Mouse (Mus musculus) frontal cortex, postnatal 14 days (tissue): ENCODE measurements at regions not wholly inside any gene's neighbourhood (a gene's known extent, or its start where the extent isn't known, plus 50 kb on each side); places are given as distances from the start of the nearest gene placed in this dataset.

Experiments used
- DNase-seq, 2 experiments: peaks; one replicate each; pipeline ENCODE4 v3.0.0; 2022; ENCODE audit warnings: low spot score in 2 of 2

DNA sequence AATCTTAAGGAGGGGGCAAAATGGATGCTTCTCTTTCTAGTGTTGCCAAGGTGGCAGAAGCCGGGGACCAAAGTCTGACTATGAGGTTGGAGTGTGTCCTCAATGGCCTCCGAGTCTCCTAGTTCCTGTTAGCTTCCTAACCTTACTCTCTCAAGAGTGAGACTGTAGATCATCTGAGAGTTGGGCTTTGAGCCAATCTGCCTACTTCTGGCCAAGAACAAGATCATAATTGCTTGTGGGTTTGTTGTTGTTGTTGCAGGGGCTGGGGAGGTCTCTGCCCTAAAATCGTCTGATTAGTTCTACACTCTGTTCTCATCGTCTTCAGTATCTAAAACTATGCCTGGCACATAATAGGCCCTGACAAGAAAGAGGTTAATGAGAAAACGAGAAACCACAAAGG is 110.8 kb upstream of the Syt6 start:
- DNase-seq: no peak

DNA sequence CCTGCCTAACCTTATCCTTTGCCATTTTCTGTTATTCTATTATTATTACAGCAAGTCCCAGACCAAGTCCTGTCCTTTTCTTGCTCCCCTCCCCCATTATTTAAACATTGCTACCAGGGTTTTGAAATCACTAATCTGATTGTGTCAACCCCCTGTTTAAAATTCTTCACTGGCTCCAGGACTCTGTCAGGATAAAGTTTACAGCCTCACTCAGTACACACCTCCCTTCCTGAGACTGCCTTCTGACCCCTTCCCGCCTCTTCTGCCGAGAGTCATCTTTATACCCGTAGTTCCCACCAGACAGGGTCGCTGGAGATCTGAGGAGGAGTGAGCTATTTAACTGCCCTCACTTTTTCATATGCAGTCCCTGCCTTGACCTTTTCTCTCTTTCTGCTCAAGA is 110.3 kb upstream of the Syt6 start:
- no peak for DNase-seq

DNA sequence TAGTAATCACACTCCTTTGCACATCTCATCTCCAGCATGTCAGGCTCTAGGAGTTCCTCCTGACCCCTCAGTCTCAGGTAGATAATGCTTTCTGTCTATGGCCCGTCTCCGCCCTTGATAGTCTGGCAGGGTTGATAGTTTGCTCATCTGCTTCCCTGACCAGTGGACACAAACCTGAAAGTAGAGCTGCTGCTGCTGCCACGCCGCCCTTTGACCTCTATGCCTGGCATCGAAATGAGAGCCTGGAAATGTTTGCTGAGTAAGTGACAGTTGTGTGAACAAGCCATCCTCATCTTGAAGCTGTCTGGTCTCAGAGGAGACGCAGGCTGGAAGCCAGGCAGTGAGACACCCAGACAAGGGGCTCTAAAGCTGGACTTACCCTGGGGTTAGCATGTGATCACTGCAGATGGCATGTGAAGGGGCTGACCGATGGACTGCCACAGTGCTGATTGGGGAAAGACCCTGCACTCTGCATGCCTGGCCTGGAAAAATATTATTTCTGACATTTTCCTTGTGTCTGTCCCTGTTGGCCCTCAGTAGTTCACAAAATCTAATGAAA is 109.8 kb upstream of the Syt6 start:
- no peak for DNase-seq

DNA sequence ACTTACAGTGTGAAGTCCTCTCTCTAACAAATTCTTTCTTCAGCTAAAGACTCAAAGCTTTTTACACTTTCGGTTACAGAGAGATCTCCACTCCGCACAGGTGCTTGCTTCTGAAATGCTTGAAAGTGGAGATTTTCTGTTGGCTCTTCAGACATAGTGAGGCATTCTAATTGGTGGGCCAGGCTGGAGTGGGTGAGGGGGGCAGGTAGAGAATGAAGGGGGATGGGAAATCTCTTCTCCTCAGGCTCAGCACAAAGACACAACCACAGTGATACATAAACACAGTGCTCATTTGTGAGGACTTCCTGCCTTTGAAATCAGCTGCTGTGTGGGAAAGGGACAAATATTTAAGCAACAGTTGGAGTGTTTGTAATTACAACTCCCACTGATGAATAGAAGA is 109.1 kb upstream of the Syt6 start:
- DNase-seq: no peak

DNA sequence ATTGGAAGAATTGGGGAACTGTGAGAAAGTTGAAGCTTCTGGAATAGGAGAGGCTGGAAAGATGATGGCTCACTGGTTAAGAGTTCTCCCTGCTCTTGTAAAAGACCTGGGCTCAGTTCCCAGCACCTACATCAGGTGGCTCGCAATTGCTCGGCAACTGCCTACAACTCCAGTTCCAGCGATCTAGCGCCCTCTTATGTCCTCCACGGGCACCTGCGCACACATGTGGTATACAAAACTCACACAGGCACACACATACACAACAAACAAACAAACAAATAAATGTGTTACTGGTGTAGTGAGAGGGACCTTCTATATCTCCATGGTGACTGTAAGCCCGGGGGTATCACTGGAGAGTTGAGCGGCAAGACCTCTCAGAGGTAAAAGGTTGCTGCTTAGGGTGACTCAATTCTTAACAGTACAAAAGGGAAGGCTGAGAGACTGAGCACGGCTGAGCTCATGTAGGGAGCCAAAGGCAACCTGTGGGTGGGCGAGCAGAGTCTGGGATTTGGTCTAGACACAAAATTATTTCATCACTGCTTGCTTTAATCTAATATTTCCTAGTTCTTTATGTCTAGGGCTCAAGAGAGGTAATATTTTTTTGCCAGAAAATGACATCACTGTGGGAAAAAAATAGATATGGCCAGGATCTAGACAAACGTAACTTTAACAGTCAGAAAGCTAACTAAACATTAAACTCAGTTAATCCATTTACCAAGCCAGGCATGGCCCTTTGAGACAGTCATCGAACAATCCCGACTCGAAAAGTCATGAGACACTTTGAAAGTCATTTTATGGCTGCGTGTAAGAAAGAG is 104.2 kb upstream of the Syt6 start:
- DNase-seq: no peak

DNA sequence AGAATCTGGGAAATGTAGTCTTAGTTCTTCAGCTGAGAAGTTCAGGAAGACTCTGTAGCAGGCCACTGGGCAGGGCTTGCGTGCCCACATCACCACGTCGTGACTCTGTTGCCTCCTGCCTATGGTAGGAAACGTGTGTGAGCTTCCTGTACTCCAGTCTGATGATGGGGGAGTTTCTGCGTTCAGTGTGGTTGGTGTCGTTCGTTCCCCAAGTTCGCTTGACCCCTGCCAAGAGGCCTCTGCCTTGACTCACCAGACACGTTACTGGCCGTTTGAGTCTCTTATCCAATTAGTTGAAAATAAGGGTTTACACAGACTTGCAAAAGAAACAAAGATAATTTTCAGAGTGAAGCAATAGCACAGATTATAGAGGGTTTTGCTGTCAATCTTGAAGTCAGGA is 102.4 kb upstream of the Syt6 start:
- no peak for DNase-seq

DNA sequence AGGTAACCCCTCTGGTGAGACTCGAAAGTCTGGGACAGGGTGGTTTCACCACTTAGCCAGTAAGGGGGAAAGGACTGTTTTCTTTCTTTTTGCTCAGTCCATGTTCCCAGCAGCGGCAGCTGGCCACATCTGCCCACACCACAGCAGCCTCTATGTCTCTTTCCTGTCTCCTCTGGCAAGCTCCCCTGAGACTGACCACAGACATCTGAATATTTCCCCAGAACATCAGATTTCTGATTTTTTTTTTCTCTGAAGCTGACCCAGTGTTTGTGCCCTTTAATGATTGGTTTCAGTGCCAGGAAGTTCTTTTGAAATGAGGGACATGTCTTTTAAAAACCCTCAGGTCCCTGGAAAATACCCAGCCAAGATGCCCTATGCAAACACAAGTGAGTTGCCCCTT is 101.7 kb upstream of the Syt6 start:
- no peak for DNase-seq

DNA sequence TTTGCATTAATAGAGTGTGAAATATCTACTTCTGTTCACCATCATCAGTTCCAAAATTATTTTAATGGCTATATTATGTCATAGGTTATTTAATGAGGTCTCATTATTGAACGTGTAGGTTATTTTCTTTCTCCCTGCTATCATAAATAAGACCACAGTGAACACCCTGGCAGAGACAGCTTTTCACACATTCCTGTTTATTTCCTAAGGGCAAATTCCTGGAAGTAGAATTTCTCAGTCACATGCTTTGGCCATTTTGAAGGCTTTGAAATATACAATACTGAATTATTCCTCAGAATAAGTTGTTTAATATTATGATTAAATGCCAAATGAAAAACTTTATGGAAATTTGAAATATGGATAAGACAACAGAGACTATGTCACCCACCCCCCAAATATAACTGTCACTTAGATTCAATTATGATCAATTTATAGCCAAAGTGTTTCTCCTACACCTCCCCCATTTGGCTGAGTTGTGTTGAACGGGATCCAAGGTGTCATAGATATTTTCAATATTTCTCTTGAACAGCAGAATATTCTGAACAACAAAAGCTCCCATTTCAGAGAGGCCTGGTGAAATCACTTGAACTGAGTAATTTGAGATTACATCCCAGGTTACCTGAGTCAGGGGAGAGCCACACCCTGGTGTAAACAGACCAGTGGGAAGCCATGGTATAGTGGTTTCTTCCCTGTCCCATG is 95.0 kb upstream of the Syt6 start:
- DNase-seq: no peak

DNA sequence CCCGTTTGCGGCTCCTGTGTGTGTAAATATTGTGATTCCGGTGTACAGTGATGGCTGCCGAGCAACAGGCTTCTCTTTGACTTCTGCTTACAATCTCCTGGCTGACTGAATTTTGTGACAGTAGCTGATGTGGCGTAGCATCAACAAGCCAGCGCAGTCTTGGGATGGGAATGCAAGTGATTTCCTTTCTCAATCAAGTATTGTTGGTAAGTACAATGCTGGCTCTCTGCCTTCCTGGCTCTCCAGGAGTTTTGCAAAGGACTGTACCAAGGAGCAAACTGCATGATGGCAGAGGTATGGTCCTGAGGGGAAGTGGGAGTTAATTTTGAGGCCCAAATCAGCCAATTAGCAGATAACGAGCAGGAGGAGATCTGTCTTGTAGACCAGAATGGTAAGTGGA is 94.4 kb upstream of the Syt6 start:
- no peak for DNase-seq

DNA sequence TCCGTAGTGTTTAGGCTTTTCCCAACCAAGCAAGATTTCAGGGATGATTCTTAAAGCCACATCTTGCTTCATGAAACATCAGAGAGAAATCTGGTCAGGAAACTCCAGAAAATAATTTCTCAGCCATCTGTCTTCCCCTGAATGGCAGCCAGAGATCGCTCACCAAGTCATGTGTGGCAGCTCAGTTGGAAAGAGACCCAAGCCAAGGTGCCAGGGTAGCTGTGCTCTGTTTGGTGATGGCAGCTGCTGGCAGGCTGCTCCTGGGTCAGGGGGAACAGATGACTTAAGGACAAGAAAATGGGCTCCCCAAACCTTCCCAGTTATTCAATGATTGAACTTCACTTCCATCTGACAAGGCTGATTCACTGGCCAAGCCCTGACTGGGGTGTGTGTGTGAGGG is 91.7 kb upstream of the Syt6 start:
- no peak for DNase-seq

DNA sequence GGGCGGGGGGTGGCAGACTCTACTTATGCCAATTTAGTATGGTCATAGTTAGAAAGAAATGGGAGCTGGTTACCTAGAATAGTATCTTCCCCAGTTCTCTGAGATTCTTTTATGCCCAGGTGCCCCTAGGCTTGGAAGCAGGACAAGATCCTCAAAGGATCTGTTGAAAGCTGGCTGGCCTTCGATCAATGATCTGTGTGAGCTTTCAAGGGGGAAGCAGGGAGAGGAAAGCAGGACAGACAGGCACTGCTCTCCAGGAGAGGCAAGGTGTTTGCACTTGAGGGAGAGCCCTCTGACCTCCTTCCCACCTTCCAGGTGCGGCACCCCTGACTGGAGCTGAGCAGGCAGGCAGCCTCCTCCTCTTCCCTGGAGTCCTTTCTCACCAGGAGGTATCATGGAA is 91.3 kb upstream of the Syt6 start:
- DNase-seq: no peak

DNA sequence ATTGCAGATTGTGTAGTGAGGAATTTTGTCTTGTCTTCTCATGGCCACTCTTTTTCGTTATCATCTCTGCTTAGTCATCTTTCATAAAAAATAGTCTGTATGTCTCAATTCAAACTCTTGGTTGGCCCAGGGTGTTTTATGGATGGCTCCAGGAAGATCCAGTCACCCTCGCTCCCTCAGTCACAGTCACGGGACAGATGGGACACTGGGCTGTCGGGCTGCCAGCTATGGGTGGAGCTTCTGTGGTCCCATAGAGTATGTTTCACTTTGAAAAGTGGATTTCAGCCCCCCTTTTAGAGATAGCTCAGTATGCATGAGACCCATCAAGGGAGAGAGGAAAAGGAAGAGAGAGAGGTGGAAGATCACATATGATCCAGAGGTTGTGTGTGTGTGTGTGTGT is 85.2 kb upstream of the Syt6 start:
- DNase-seq: no peak

DNA sequence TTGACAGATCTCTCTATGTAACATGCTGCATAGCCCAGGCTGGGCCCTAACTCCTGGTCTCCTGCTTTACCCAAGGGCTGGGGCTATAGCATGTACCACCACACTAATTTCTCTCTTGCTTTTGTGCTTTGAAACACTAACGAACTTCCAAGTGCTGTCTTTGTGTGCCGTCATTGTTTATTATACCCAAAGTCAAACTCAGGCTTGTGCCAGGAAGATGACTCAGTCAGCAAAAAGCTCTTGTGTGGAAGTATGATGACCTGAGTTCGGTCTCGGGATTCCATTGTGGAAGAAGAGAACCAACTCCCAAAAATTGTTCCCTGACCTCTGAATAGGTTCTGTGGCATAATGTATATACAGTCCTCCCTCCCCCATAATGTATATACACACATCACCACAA is 84.1 kb upstream of the Syt6 start:
- DNase-seq: no peak

DNA sequence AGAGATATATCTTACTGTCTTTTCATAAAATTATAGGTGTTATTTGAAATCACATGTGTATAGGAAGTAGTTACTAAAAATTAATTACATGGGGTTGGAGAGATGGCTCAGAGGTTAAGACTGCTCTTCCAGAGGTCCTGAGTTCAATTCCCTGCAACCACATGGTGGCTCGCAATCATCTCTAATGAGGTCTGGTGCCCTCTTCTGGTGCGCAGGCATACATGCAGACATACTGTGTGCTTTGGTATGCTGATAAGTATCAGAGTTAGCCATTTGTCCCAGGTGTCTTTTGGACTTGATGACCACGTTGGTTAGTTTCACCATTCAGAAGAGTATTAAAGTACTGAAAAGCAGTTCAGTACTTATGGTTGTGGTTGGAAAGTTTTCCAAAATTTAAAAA is 82.8 kb upstream of the Syt6 start:
- DNase-seq: no peak

DNA sequence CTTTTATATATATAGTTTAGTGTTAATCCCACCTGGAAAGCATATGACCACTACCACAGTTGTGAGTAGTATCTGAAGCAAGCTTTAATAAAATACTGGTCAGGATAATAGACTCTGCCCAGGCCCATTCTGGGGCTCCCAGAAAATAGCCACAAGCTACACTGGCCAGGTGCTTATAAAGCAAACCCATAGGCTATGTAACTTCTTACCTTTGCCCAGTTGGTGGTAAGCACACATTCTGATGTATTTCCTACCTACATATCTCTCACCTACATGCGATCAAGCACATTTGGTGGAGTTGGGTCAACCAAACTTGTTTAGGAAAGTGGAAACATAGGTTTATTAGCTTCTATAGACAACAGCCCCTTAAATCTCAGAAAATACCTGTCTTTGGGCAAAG is 81.4 kb upstream of the Syt6 start:
- no peak for DNase-seq

DNA sequence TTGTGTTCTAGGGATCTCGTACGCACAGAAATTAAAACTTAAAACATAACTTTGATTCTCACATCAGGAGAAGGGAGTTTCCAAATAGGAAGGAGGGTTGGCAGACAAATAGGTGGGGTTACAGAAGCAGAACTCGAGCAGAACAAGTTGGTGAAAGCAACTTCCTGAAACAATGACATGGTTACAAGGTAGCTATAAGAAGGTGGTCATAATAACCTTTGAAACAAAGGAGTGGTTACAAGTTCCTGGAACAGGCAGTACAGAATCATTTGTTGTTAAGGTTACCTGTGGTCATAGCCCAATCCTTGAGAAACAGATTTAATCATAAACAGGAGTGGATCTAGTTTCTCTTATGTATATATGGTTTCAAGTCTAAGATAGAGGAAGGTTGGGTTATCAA is 81.0 kb upstream of the Syt6 start:
- no peak for DNase-seq

DNA sequence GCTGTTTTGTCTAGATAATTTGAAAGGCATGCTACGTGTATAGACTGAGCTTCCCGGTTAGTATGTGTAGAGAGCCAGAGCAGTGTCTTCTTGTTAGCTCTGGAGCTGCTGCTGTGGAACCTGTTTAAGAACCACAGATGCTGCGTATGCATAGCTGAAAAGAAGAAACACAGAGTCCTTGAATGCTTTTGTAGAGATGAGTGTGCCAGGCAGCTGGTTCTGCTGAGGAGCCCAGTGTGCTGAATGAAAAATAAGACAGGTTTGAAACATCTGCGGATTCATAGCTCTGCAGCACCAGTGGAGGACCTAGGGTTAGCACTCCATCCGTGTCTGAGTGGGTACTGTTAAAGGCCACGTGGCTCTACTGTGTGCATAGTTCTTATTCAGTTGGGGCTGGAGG is 78.9 kb upstream of the Syt6 start:
- no peak for DNase-seq

DNA sequence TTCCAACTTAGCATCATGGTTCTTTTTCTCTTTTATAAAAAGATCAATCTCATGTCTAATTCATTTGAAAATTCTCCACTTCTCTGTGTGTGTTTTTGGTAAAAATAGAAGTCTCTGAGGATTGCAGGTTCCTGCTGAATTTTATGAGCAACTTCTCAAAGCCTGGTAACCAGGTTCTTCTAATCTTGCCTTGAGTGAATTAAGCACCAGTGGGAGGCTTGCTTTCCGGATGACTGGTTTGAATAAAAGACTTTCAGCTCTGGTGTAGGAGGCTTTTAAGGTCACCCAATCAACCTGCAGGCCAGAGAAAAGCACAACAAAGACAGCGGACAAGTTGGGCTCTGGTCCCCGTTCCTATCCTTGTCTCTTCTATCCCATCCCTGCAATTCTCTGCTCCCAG is 78.3 kb upstream of the Syt6 start:
- no peak for DNase-seq

DNA sequence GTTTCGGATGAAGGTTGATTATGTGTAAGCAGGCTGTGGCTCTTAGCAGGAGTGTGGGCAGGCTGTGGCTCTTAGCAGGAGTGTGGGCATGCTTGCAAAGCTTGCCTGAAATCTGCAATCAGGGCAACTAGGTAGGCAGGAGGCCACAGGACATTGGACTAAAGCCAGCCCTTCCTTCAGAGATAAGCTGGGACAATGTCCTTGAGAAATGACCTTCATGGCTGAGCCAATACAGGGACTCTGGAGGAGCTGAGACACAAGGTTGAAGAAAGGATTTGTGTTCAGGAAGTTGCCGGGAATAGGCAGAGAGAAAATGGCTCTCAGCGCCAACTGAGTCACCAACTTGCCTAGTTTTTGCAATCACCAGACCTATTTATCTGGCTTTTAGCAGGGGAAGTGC is 77.3 kb upstream of the Syt6 start:
- DNase-seq: no peak

DNA sequence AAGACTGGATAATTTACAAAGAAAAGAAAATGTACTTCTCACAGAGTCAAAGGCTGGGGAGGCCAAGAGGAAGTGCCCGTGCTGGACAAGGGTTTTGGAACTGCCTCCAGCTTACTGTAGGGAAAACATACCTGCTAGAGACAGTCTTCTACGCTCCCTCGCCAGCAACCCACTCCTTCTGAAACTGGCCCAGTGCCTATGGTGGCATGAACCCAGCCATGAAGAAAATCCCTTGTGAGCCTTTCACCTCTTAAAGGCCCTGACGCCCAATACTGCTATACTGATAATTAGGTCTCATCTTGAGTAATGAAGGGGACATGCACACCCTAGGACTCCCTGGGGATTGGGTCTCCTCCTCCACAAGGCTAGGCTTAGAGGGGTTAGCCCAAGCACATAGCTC is 76.6 kb upstream of the Syt6 start:
- no peak for DNase-seq

DNA sequence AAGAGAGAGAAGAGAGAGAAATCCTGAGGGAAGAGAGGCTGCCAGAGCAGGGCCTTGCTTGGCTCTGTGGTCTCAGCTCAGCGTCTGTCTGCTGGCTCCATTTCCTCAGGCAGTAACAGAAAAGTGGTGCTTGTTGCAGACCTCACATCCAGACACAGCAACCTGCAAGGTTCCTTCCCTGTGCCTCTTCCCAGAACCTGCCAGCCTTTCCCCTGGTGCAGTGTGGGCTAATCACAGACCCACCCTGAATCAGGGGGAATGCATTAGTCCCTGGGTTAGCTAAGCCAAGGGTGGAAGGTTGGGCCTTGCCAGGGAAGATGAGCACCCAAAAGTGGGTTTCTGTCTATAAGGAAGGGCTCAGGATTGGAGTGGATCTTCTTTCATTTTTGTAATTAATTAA is 75.2 kb upstream of the Syt6 start:
- DNase-seq: no peak

DNA sequence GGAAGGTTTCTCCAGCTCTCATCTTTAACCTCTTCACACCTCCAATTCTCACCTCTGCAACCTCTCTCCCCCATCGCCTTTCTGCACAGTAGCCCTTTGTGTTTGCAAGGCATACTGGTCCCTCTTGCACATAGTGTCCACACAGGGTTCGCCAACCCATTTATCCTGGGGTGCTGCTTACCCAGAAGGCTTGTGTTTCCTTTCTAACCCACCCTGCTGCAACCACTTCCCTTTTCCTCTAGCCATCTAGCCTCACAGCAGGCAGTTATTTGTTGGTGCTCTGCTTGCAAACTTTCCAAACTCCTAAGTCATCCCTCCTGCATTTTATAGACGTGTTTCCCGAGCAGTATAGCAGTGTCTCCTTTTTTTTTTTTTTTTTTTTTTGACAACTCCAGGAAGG is 74.7 kb upstream of the Syt6 start:
- no peak for DNase-seq

DNA sequence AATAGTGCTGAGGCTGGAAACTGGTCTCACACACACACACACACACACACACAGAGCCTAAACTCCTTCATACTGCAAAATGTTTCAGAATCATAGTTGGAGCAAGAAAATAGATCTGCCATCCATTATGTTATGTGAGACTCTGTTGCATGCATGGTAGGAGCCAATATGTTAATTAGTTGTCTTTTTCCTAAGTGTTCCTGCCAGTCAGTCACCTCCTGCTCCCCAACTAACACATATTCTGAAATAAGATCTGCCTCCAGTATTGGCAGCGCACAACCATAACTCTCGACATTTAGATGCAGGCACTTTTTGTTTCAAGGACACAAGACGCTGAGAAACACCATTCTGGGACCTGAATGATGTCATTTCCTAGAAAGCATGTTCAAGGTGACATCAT is 70.9 kb upstream of the Syt6 start:
- DNase-seq: no peak
